Mouse (Mus musculus) cerebellum, adult 2 months (tissue): Measurements from ENCODE around the gene Bicd2.

Experiments used
- CTCF ChIP-seq: fragments of 200-500 bp; IDR thresholded peaks from 2 replicates; pipeline ENCODE4 v1.5.1; 2011; ENCODE audit warnings: low read depth, mild to moderate bottlenecking, control low read depth, low read length, moderate library complexity, borderline replicate concordance; ENCODE audit not compliant: insufficient read depth
- POLR2A ChIP-seq: fragments of 200-500 bp; IDR thresholded peaks from 2 replicates; pipeline ENCODE4 v1.6.1; 2011; ENCODE audit warnings: low read length, control low read depth, borderline replicate concordance; ENCODE audit not compliant: insufficient read depth

GRCm38 (mm10) chr13:49372370-49373060 is 31.1 kb downstream of the Bicd2 start:
- TF ChIP-seq CTCF (no peak), POLR2A (no peak)
